Mouse (Mus musculus) gastrocnemius, postnatal 14 days (tissue): ENCODE measurements at regions not wholly inside any gene's neighbourhood (a gene's known extent, or its start where the extent isn't known, plus 50 kb on each side); places are given as distances from the start of the nearest gene placed in this dataset.
"Not testable (repeated sequence)": the region's sequence is repeated elsewhere in the genome, so short reads cannot be mapped to it uniquely, and the experiment has no call there.

Experiments used
- DNase-seq: peaks from one replicate; pipeline ENCODE4 v3.0.0; 2021; ENCODE audit warnings: mixed read lengths
- intact Hi-C: fragments of 180-260 bp; cut with DNase I; formaldehyde crosslinking; loops from one replicate; pipeline ENCODE4 v1.15.1; 2025; ENCODE audit warnings: low total_unique reads

DNA sequence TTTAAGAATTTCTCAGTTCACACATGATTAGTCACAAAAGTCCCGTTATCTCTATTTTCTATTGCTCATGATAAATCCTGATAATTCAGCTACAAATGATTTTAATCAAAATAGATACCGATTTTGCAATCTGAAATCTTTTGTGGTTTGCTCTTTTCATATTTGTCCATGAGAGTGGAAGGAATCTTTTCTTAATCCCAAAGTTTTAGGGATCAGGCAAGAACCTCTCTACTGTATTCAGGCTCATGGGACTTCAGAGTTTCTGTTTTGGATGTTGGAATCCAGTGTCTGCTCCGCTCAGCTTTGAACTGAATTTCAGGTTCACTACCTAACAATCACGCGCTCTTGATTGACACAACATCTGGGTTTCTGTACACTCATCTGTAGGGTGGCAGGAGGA, 53.1 kb upstream of the Slc44a3 start:
- no peak for DNase-seq
- intact Hi-C loops, result no loop called here

DNA sequence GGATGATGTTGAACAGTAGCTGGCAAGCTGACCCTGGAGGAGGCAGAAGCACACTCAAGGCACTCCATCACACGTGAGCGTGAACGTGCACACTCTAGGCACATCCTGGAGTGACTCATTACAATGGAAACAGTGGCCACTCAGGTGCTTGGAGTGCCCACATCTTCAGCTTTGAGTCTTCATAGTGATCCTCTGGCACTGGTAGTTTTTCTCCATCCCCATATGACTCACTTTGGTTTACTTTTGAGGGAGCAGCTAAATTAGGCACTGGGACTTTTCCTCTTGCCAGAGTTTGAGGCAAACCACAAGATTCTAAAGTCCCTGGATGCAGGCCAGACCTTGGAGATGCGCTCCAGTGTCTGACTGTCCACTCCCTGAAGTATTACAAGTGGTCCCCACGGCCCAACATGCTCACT, 52.5 kb upstream of the Slc44a3 start:
- peak; percentile 63 for DNase-seq
- intact Hi-C loops, result no loop called here

DNA sequence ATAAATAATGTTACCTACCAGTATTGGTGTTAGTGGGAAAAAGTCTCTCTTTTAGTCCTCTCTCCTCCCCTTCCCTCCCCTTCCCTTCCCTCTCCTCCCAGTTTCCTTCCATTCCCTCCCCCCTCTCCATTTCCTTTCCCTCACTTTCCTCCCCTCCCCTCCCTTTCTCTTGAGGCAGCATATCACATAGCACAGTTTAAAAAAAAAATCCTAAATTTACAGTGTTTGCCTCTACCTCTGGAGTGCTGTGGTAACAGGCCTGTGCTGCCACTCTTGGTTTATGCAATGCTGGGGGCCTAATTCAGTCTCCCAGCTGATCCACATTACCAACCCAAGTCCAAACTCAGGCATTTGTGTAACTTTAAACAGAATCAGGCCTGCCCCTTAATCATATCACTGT, 52.1 kb upstream of the Slc44a3 start:
- DNase-seq, result no peak

DNA sequence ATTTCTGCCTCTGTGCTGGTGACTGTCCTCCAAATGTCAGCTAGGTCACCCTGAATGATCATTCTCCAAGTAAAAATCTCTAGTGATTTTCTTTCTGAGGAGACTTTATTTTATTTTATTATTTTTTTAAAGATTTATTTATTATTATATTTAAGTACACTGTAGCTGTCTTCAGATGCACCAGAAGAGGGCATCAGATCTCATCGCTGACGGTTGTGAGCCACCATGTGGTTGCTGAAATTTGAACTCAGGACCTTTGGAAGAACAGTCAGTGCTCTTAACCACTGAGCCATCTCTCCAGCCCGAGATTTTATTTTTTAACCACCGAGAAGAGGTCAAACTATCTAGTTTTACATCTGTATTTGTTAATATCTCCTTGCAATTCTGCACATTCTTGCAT, 50.5 kb upstream of the Slc44a3 start:
- DNase-seq, intact Hi-C loops: not testable (repeated sequence)

More for the DNA sequence above, 52.1 kb upstream of the Slc44a3 start:
- intact Hi-C loops, result no loop called here
